Mouse (Mus musculus): Measurements from ENCODE around the gene Abi3bp. TPM values are rescaled to one million over a fixed set of nuclear protein-coding genes. Genes with fewer than 3 reads are reported as not detected.

The Abi3bp gene
- total RNA-seq, 2 experiments from 2014 or later = 5.6 to 9.2 TPM

DNA sequence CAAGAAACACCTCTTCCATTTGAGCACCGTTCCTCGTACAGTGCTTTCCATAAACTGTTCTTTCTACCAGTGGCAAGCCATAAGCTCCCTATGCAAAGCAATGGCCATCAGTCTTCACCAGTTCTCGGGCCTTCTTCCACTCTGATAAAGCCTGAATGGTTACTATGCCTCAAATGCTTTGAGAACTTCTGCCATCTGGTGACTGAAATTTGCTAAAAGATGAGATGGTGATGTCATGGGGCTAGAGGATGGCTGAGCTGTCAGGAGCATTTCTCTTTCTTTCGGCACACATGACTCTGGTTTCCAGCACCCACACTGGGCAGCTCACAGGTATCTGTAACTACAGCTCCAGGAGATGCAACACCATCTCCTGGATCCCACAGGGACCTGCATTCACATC is 199.5 kb downstream of the Abi3bp start:
- no peak for DNase-seq (ENCODE audit: low spot score in 2 of 2)

DNA sequence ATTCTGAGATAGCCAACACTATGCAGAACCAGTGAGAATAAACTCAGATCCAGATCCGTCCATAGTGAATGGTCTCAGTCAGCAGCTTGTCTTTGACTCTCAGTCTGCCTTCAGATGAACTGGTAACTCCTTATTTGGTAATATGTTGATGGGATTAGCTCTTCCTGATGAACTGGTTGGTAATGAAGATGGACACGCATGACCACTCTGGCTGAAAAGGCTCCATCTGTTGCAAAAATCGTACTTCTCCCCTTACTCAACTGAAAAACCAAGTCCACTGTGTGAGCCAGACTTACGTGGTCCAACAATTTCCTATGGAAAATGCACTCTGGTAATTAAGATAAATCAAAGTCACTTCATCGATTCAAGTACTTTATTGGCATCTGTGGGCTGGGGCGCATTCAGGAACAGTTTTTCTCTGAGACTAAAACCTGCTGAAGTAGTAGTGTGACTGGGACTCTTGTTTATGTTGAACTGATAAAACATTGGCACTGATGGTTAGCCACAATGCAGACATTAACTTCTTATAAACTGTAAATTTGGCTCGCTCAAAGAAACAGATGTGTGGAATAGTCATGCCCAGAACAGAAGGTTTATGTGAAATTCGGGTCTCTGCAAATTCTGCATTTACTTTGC is 203.4 kb downstream of the Abi3bp start:
- no peak for DNase-seq (ENCODE audit: low spot score in 2 of 2)

DNA sequence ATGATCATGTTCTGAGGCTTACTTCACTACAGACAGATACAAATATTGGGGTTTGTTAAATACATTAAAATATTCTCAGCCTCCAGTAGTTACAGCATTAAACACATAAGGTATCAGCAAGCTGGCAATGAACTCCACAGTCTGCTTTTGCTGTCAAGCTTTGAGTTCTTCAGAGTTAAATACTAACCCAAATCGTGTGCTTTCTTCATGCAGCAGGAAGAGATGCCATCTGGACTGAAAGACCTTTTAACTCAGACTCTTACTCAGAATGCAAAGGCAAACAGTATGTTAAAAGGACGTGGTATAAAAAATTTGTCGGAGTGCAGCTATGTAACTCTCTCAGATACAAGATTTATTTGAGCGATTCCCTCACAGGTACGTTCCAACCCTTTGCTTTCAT is 209.1 kb downstream of the Abi3bp start:
- DNase-seq (ENCODE audit: low spot score in 2 of 2) = no peak

DNA sequence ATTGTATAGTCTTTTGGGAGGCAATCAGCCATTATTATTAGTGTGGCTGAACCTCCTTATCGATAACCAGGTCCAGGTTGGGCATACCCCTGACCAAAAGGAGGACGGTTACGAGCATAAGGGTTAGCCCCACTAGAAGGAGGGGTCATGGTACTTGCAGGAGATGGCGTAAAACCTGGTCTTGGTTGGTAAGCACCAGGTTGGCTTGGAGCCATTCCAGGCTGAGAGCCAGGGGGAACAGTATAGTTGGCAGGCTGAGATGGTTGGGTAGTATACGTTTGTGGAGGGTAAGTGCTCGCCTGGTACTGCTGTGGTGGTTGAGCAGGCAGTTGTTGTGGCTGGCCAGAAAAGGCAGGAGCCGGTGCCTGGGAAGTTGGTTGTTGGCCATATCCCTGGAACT is 213.0 kb downstream of the Abi3bp start:
- DNase-seq (ENCODE audit: low spot score in 2 of 2) = no peak

DNA sequence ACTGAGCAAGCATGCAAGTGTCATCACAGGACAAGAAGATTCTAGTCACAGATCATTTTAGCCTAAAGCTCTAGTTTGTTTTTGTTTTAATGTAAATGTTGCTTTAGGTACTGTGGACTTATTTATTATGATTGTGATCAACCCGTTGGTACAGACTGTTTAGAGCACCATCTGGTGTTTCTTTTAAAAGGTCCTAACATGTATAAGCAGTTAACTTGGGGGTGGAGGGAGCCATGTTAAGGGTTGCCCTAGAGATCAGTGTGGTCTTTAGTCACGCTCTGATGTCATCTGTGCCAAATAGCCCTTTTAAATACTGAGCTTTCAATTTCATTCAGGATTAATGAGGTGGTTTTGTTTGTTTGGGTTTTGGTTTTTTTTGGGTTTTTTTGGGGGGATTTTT is 218.8 kb downstream of the Abi3bp start:
- no peak for DNase-seq (ENCODE audit: low spot score in 2 of 2)

DNA sequence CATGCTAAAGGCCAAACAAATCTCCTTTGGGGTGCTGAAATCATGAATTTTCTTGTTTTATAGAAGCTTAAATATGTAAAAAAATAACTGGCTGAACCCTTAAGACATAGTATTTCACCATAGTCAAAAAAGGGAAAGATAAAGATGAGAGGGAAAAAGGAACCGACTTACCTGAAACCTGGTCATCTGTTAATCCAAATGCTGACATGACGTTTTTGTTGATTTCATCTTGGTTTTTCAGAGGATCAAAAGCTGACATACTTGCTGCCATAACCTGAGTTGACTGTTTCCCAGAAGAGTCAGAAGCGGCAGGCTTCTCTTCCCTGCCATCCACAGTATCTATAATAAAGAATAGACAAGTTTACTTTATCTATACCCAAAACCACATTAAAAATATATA is 223.2 kb downstream of the Abi3bp start:
- DNase-seq (ENCODE audit: low spot score in 2 of 2) = no peak

DNA sequence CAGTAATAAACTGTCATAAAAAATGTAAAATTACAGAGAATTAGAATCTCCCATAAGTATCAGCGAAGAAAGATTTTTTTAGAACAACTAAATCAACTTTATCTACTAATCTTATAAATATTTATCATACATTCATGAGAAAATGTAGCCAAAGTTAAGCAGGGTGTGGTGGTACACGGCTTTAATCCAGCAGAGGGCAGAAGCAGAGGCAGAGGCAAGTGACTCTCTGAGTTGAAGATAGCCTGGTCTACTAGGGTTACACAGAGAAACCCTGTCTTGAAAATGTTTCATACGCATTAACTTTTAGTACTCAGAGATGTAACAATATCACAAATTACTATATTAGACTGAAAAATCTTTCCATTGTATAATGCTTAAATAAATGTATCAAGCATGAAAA is 228.1 kb downstream of the Abi3bp start:
- no peak for DNase-seq (ENCODE audit: low spot score in 2 of 2)

DNA sequence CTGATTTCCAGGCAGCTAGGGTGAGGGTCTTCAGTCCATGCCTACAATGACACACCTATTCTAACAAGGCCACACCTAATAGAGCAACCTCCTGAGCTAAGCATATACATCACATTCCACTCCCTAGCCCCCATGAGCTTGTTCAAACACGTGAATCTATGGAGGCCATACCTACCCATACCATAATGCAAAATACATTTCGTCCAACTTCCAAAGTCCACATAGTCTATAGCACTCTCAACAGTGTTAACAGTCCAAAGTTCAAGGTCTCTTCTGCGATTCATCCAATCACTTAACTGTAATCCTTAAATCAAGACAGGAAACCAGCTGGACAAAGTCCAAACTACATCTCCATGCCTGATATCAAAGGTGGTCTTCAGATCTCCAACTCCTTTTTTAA is 232.4 kb downstream of the Abi3bp start:
- no peak for DNase-seq (ENCODE audit: low spot score in 2 of 2)

DNA sequence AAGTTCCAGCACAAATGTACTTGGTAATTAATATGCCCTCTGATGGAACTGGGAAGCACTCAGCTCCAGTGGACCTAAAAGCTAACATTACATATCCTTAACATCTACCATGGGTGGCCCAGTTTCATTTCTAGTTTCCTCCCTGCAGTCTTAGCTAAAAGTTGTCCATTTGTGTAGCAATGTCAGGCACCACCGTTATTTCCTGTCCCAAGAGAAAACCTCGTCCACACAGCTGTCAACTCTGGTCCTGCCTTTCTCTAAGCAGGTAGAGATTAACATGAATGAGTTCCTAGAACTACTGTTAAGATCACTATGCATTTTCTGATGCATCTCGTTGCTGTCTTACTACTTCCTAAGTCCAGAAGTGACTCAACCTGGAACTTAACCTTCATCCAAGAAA is 237.9 kb downstream of the Abi3bp start:
- no peak for DNase-seq (ENCODE audit: low spot score in 2 of 2)

DNA sequence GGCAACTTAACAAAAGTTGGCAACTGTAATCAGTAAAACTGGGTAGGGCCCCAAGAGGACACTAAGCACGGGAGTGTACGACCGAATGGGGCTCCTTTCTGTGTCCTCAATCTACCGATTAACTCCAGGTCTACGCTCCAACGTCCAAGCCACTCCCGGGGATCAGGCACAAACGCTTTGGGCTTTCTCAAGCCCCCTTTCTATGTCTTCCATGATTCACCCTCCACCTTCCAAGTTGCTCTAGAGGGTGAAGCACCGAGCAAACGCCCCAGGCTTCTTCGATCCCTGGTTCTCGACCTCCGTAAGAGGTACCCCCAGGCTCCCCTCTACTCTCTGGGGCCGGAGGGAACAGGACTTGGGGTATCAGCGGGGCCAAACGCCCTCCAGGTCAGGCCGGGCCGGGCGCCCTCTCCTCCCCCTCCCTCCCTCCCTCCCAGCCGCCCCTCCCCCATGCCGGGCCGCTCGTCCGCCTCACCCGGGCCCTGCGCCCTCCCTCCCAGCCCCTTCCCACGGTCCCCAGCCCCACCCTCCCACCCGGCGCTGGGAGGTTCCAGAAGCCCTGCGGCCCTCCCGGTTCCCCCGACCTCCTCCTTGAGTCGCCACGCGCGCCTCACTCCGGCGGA is 239.0 kb downstream of the Abi3bp start:
- peak; percentile 48 to 58 for DNase-seq (ENCODE audit: low spot score in 2 of 2)

DNA sequence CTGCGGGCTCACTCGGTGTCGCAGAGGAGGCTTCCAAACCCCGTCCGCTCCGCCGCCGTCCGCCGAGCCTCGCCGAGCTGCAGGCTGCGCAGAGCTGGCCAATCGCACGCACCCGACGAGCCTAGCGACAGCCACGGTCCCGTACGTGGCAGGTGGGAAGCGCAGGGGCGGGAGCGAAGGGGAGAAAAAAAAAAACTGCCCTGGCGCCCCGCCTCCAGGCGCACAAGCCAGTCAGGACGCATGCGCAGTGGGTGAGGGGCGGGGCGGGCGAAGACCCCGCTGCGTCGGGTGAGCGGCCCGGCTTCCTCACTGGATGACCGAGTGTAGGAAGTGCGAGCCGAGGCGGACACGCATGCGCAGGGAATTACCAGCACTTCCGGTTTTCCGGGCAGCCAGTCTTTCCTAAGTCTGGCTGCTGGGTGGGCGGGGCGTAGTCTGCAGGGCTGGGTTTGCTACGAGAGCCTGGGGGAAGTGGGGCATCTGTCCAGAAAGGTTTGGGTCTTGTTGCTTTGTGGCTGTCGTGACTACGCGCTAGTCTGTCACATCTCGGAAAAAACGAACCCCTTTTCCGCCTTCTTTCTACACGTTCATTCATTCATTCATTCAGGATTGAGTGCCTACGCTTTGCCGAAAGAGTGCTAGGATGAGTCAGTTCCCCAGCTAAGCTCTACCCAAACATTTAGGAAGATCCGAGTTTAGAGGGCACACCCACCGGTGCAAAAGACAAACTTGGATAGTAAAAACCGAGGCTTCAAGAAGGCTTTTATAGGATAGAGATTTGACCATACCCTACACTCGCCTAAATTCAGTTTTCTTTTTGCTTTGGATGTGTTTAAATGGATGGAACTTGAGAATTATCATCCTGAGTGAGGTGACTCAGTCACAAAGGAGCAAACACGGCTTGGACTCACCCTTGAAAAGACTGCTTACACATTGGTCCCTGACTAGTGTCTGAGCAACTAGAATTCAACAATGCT is 239.8 kb downstream of the Abi3bp start, which contains the start of gene Tfg:
TSS of gene Tfg (minus strand) at position 227 of the 977 bp plus-strand sequence.
- DNase-seq (ENCODE audit: low spot score in 2 of 2) = peak; percentile 97 to 98

DNA sequence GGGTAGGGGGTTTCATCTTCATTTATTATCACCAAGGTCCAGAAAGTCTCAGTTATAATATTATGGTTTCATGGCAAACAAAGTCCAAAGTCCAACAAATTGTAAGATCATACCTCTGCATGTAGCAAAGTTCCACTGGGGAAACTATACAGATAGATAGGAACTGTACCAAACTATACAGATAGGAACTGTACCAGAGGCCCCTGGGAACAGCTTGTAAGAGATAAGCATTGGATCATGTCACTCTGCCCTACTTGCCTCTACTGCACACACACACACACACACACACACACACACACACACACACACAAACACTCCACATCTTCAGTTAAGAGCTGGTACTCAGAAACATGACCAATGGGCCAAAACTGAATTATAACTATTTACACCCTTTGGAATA is 241.4 kb downstream of the Abi3bp start:
- DNase-seq (ENCODE audit: low spot score in 2 of 2) = no peak

DNA sequence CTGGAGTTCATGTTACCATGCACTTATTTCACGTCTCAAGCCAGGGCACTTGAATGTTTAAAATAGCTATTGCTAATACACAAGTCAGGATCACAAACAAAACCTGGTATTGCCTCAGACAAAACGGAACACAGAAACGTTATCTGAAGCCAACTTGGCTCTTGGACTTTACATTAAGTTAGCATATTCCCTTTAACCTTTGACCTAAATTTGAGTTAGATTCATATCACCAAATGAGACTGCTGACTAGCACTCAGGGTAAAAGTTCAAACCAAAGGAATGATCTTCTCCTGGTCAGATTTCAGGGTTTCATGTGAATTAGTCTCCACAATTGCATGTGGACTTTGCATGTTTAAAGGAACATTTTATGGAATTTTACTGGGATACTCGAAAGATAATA is 244.7 kb downstream of the Abi3bp start:
- no peak for DNase-seq (ENCODE audit: low spot score in 2 of 2)

DNA sequence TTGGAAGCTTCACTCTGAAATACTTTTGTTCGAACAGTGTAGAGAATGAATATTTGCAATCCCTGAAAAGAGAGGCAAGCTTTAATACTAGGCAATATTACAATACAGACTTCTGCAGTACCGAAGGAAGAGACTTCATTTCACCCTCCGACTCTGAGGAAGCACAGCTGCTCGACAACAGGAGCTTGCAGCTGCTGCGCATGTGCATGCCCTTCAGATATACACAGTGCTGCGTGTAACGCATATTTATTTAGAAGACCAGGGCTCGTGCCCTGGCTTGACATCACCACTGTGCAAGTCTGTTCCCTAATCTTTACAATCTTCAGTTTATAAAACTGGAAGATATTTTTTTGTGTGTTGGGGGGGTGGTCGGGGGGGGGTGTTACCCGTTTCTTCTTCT is 247.2 kb downstream of the Abi3bp start:
- DNase-seq (ENCODE audit: low spot score in 2 of 2) = no peak

DNA sequence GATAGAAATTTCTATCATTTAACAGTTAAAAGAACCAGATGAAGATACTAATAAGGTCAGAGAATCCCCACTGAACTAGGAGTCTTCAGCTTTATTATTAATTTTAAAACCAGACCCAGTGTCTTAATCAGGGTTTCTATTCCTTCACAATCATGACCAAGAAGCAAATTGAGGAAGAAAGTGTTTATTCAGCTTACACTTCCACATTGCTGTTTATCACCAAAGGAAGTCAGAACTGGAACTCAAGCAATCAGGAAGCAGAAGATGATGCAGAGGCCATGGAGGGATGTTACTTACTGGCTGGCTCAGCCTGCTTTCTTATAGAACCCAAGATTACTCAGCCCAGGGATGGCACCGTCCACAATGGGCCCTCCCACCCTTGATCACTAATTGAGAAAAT is 251.4 kb downstream of the Abi3bp start:
- DNase-seq (ENCODE audit: low spot score in 2 of 2) = no peak

Other genes with a start within 250 kb of the Abi3bp start
- 10 to 100 TPM; 57.8 to 59.5 TPM for gene Tfg, start 239.6 kb downstream of the Abi3bp start, total RNA-seq (2021)

Data from adrenal gland, adult 18-20 months (tissue).